Mouse (Mus musculus): Measurements from ENCODE around the gene Faim.

- no peak for TF ChIP-seq CTCF (IDR thresholded peaks at IDR 0.05; ENCODE audit: low read depth)
- TF ChIP-seq EP300 (IDR thresholded peaks at IDR 0.05; ENCODE audit: low read depth): no peak
These were observed 7.9 kb downstream of the Faim start for GRCm38 (mm10) chr9:98994103-98994502.

Data from liver, postnatal 0 days (tissue).